Mouse (Mus musculus): ENCODE measurements around the gene Lrpprc.

DNA sequence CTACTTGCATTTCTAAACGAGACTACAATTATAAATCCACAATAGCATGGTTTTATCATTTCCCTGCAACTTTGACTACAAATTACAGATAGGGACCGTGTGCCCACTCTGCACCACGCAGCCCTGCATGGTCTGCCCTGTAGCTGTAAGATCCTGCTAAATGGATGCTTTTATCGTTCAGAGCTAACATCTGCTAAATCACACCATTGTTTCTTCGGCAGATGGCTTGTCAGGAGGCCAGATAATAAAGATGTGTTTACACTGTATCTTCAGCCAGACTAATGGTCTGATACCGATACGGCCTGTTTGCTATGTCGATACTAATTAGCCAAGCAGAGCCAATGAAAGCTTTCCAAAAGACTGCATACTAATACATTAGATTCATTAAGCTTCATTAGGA, 41.3 kb downstream of the Lrpprc start:
- TF ChIP-seq CTCF (IDR thresholded peaks at IDR 0.05; ENCODE audit: borderline replicate concordance, insufficient read depth, low read depth, low read length), result no peak
- no peak for TF ChIP-seq POLR2A (IDR thresholded peaks at IDR 0.05; ENCODE audit: borderline replicate concordance, insufficient read depth, low read length)

Data from cerebellum, adult 2 months (tissue).